Mouse (Mus musculus) lung, embryonic 14.5 days (tissue): Measurements from ENCODE around the gene Stxbp6. TPM values are rescaled to one million over a fixed set of nuclear protein-coding genes. Genes with fewer than 3 reads are reported as not detected.
A peak's percentile ranks its signal among the peaks of the same experiment; 100 is the strongest.

Experiments
- ATAC-seq: fragments of 200-750 bp; cut with Nextera tagmentation; 2 replicates; pipeline ENCODE4 v1.8.0; 2017; ENCODE audit warnings: mild to moderate bottlenecking, moderate TSS enrichment, moderate library complexity; ENCODE audit not compliant: insufficient read depth
- DNase-seq: peaks from one replicate; pipeline ENCODE4 v3.0.0-alpha.2; 2015
- H3K27ac ChIP-seq: fragments of 300-500 bp; sonication (generic); 2 replicates; pipeline ENCODE4 v1.5.1; 2014; ENCODE audit warnings: low read depth, mild to moderate bottlenecking, moderate library complexity
- H3K27me3 ChIP-seq: fragments of 300-500 bp; sonication (generic); 2 replicates; pipeline ENCODE4 v1.6.1; 2014; ENCODE audit warnings: low read length, control low read depth; ENCODE audit not compliant: insufficient read depth
- H3K36me3 ChIP-seq: fragments of 300-500 bp; sonication (generic); 2 replicates; pipeline ENCODE4 v1.6.1; 2014; ENCODE audit warnings: control low read depth; ENCODE audit not compliant: insufficient read depth
- H3K4me1 ChIP-seq: fragments of 300-500 bp; sonication (generic); 2 replicates; pipeline ENCODE4 v1.6.1; 2014; ENCODE audit warnings: antibody characterized with exemption, control low read depth; ENCODE audit not compliant: insufficient read depth
- H3K4me2 ChIP-seq: fragments of 300-500 bp; sonication (generic); 2 replicates; pipeline ENCODE4 v1.6.1; 2014; ENCODE audit warnings: mild to moderate bottlenecking
- H3K4me3 ChIP-seq: fragments of 300-500 bp; sonication (generic); 2 replicates; pipeline ENCODE4 v1.5.1; 2014; ENCODE audit warnings: low read depth, low read length
- H3K9ac ChIP-seq: fragments of 300-500 bp; sonication (generic); 2 replicates; pipeline ENCODE4 v1.6.1; 2014
- H3K9me3 ChIP-seq: fragments of 300-500 bp; sonication (generic); 2 replicates; pipeline ENCODE4 v1.6.1; 2016; ENCODE audit warnings: low read depth, low read length, control low read depth
- CTCF ChIP-seq: IDR thresholded peaks from 2 replicates; pipeline ENCODE4 v1.5.1; 2016; ENCODE audit warnings: antibody characterized with exemption, low read depth
- WGBS: fragments of 180-500 bp; shearing (Covaris S2); extraction: QIAGEN DNeasy Blood & Tissue Kit; methylation state at CpG from one replicate; pipeline ENCODE4 v1.1.7; 2014; 5-methylcytosine and 5-hydroxymethylcytosine counted together
- polyA plus RNA-seq: library from polyadenylated mRNA; unstranded; fragments of >200 nt; fragmentation: Nextera tagmentation; extraction: Ambion mirVana; gene quantifications from 2 replicates; pipeline ENCODE4 v1.2.1, GENCODE M21; 2014

Gene Stxbp6
- polyA plus RNA-seq, 1 experiment from 2014 or later = 6.4 TPM

DNA sequence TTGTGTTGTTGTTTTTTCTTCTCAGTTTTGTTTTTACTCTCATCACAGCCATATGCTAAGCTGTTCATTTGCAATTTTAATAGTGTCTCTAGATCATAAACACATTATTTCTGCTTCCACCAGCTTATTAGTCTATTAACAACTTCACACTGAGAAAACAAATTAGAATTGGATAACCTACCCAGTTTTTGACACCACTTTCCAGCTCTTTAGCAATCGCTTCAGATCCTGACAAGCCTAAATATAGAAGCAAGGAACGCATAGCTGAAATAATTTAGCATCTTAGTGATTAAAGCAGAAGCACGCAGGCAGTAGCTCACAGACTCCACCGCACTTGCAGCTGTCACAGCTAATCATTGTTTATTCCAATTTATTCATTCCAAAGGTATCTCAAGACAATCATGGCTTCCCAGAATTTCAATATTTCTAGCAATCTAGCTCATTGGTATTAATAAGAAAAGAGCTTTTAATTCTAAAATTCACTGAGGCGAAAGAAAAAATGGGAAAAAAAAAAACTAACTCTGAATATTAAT is 95.1 kb downstream of the Stxbp6 start:
- WGBS = 41% methylated on average over 5 of the region's 5 CpGs
- no peak for DNase-seq

DNA sequence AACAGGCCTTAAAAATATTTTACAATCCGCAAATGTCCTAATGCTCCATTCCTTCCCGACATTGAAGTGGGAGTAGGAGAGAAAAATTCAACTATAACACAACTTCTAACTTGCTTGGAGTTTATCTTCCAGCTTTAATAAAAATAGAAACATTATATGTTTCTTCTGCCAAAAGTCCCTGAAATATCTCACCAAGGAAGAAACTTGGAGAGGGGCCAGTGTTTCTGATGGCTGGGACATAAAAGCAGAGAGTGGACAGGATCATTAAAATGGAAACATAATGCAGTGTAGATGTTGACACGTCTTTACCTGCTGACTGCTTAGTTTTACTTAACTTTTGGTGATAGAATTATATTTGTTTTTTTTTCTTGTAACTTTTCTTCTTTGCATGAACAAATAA is 99.2 kb downstream of the Stxbp6 start:
- no peak for TF ChIP-seq CTCF
- Histone ChIP-seq H3K9ac (no peak overlapping the region), H3K4me3 (no peak overlapping the region), H3K27ac (peak overlapping the region; percentile 10; the same call in 1 of the 2 replicates), H3K27me3 (no peaks in the 10 kb centered on the region), H3K4me2 (no peak overlapping the region), H3K9me3 (no peaks in the 10 kb centered on the region), H3K4me1 (0 out of 2 replicates have a peak, but pooled peaks cover 5% of the 10 kb centered on the region), H3K36me3 (no peaks in the 10 kb centered on the region)
- ATAC-seq (no peak), DNase-seq (peak; percentile 82)
- 36% methylated on average over 3 of the region's 3 CpGs for WGBS

More for the DNA sequence above, 95.1 kb downstream of the Stxbp6 start:
- no peak overlapping the region for H3K4me3 ChIP-seq
- no peak overlapping the region for H3K4me2 ChIP-seq
- no peak overlapping the region for H3K9ac ChIP-seq
- no peaks in the 10 kb centered on the region for H3K27me3 ChIP-seq
- H3K9me3 ChIP-seq = no peaks in the 10 kb centered on the region
- no peak overlapping the region for H3K27ac ChIP-seq
- H3K4me1 ChIP-seq = 0 out of 2 replicates have a peak, but pooled peaks cover 5% of the 10 kb centered on the region
- no peak for ATAC-seq
- no peak for TF ChIP-seq CTCF
- H3K36me3 ChIP-seq = no peaks in the 10 kb centered on the region

GRCm38 (mm10) chr12:44971477-44971876 is 103.0 kb downstream of the Stxbp6 start:
- Histone ChIP-seq H3K4me3 (no peak overlapping the region), H3K27ac (no peak overlapping the region), H3K4me1 (no peaks in the 10 kb centered on the region), H3K9me3 (no peaks in the 10 kb centered on the region), H3K36me3 (no peaks in the 10 kb centered on the region), H3K9ac (no peak overlapping the region), H3K27me3 (no peaks in the 10 kb centered on the region), H3K4me2 (no peak overlapping the region)
- ATAC-seq = no peak
- DNase-seq = peak; percentile 30
- TF ChIP-seq CTCF = no peak
- WGBS = 60% methylated on average over 2 of the region's 2 CpGs

- peak; percentile 27 for DNase-seq
- Histone ChIP-seq H3K9ac (no peak overlapping the region), H3K4me1 (no peaks in the 10 kb centered on the region), H3K9me3 (no peaks in the 10 kb centered on the region), H3K27me3 (no peaks in the 10 kb centered on the region), H3K27ac (no peak overlapping the region), H3K4me2 (no peak overlapping the region), H3K4me3 (no peak overlapping the region), H3K36me3 (no peaks in the 10 kb centered on the region)
- WGBS = 73% methylated on average over 1 of the region's 1 CpGs
- no peak for ATAC-seq
- TF ChIP-seq CTCF = no peak
Observed at GRCm38 (mm10) chr12:44967448-44967847, 107.1 kb downstream of the Stxbp6 start.

DNA sequence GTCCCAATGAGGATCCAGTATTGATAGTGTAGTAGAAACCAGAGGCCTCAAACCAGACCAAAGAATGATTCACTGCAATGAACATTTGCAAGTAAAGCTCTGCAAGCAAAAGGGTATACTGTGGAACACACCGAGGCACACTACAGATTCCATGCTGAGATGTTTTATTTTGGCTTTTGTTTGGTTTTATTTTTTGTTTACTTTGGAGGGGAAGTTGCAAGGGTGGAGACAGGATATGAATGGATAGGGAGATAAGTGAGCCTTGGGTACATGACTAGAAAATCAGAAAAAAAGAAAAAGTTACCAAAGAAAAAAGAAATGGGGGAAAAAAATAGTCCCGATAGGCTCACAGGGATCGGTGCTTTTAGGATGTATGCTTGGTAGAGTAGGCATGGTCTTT is 117.0 kb downstream of the Stxbp6 start:
- 89% methylated on average over 3 of the region's 3 CpGs for WGBS

DNA sequence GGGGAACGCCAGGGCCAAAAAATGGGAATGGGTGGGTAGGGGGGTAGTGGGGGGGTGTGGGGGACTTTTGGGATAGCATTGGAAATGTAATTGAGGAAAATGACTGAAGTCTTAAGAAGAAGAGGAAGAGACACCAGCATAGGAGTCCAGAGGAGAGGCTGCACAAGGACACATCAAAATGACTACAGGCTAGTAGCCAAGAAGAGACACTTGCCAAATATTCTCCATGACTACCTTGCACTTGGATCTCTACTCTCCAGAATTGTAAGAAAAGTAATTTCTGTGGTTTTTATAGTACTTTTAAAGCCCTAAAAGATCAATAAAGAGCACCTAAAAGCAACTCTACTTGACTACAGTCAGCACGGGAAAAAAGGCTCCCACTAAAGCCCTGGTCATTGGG is 121.4 kb downstream of the Stxbp6 start:
- WGBS = 90% methylated on average over 2 of the region's 2 CpGs
- Histone ChIP-seq H3K9ac (no peak overlapping the region), H3K4me3 (no peak overlapping the region), H3K4me1 (no peaks in the 10 kb centered on the region), H3K36me3 (no peaks in the 10 kb centered on the region), H3K27me3 (no peaks in the 10 kb centered on the region), H3K9me3 (no peaks in the 10 kb centered on the region), H3K4me2 (no peak overlapping the region), H3K27ac (no peak overlapping the region)
- ATAC-seq (no peak), DNase-seq (no peak)
- TF ChIP-seq CTCF = no peak

More for the DNA sequence above, 117.0 kb downstream of the Stxbp6 start:
- H3K4me1 ChIP-seq = no peaks in the 10 kb centered on the region
- H3K4me2 ChIP-seq = no peak overlapping the region
- no peak overlapping the region for H3K4me3 ChIP-seq
- H3K9ac ChIP-seq = no peak overlapping the region
- no peak for TF ChIP-seq CTCF
- ATAC-seq (no peak), DNase-seq (no peak)
- no peak overlapping the region for H3K27ac ChIP-seq
- no peaks in the 10 kb centered on the region for H3K36me3 ChIP-seq
- no peaks in the 10 kb centered on the region for H3K27me3 ChIP-seq
- no peaks in the 10 kb centered on the region for H3K9me3 ChIP-seq

DNA sequence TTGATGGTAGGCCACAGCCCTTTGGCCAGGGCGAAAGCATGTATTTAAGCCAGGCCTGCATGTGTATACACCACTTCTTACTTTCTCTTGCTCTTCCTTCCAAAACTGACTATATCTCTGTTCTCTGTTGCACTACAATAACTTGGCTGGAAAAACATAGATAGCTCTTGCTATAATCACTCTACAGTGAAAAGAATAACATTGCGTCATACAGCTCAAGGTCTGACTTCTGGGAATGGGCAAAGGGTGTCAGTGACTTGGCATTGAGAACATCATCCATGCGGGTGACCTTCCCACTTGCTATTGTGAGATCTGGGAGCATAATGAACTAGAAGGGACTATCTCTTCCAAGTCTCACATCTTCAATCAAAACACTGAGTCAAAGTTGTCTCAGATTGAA is 122.4 kb downstream of the Stxbp6 start:
- no peaks in the 10 kb centered on the region for H3K4me1 ChIP-seq
- no peak overlapping the region for H3K9ac ChIP-seq
- no peaks in the 10 kb centered on the region for H3K9me3 ChIP-seq
- no peak overlapping the region for H3K4me3 ChIP-seq
- ATAC-seq = no peak
- H3K4me2 ChIP-seq = no peak overlapping the region
- H3K27me3 ChIP-seq = no peaks in the 10 kb centered on the region
- no peaks in the 10 kb centered on the region for H3K36me3 ChIP-seq
- WGBS = 73% methylated on average over 3 of the region's 3 CpGs
- no peak for TF ChIP-seq CTCF
- no peak for DNase-seq
- no peak overlapping the region for H3K27ac ChIP-seq
